Mouse (Mus musculus): Measurements from ENCODE around the gene Hopx. TPM values are rescaled to one million over a fixed set of nuclear protein-coding genes. Genes with fewer than 3 reads are reported as not detected.

The Hopx gene
- total RNA-seq (2021), result 10 to 100 TPM; 76.6 to 77.1 TPM
- long read RNA-seq, transcript Hopx-203 (2 exons, 1,217 nt), result minor isoform, 23 of 149 reads
- long read RNA-seq, transcript Hopx-201 (3 exons, 1,261 nt), result minor isoform, 5 of 149 reads
- long read RNA-seq, transcript Hopx-202 (3 exons, 1,113 nt), result major isoform, 113 of 149 reads
- long read RNA-seq, partial matches to known transcripts, result 7 of 149 reads
- long read RNA-seq, other reads (novel, unspliced or antisense), result 1 of 149 reads

DNA sequence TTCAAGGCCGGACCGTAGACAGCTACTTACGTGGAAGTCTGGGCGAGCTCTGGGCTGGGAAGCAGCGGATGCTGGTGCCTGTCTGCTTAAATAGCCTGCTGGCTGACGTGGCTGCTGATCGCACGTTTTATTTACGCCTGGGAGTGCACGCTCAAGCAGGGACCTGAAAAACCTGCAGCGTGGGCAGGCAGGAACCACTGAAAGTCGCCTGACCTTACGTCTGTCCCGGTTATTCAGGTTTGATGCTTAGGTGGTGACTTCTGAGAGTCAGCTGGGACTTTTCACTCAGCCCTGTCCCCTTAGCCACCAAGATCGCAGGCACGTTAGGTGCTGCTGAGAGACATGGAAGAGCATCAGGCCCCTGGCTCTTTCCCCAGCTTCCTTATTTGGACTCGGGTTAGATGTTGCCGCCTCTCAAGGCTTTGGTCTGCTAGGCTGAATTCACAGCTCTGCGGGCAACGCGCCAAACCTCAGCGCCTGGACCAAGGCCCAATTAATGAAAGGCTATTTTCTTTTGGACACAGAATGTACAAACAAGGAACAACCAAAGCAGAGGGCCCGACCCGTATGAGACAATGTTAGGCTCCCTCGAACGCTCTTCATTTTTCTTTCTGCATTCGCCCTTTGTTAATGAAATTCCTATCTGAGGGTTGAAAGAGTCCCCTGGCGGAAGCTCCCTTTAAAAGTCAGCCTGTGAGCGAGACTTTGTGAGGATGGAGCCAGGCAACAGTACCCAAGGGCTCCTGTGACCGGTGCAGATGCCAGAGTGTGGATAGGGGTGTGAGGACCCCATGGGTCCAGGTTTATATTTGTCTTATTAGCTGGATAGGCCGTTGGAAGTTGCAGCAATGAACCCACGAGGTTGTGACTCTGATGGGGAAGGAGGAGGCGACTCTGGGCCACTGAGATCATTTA lies at the start of gene Hopx:
Hopx (minus strand) TSS at position 305 of the 915 bp plus-strand sequence.
- peak; percentile 75 to 80 for DNase-seq (ENCODE audit: low spot score in 2 of 2)

DNA sequence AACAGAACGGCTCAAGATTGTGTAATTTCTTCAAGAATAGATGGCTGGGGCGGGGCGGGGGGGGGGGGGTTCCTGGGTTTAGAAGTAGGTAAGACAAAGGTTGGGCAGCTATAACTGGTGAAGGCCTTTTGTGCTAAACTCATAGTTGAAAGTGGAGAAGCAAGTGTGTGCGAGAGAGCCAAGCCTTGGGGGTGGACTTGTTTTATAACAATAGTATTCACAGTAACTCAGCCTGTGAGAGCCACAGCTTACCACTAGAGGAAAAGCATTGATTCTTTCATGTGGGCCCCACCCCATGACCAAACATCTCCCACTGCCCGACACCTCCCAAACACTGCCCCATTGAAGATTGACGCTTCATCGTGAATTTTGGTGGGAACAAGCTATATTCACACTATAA lies 48.7 kb upstream of the Hopx start:
- DNase-seq (ENCODE audit: low spot score in 2 of 2), result no peak

DNA sequence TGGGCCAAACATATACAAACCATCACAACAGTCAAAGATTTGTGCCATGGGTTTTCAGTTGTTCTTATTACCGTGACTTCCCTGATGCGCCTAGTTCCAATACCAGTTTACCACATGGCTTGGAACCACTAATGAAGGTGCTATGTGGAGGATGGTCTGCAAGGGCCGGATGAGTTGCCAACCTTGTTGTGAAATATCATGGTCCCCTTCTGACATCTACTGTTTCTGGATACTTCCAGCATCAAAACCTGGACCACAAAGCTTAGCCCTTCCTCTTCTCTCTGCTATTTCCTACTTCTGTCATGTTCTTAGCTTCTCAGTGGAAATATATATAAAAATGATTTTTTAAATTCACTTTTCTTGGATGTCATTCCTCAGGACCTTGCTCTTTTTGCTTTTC lies 47.6 kb upstream of the Hopx start:
- DNase-seq (ENCODE audit: low spot score in 2 of 2), result no peak

DNA sequence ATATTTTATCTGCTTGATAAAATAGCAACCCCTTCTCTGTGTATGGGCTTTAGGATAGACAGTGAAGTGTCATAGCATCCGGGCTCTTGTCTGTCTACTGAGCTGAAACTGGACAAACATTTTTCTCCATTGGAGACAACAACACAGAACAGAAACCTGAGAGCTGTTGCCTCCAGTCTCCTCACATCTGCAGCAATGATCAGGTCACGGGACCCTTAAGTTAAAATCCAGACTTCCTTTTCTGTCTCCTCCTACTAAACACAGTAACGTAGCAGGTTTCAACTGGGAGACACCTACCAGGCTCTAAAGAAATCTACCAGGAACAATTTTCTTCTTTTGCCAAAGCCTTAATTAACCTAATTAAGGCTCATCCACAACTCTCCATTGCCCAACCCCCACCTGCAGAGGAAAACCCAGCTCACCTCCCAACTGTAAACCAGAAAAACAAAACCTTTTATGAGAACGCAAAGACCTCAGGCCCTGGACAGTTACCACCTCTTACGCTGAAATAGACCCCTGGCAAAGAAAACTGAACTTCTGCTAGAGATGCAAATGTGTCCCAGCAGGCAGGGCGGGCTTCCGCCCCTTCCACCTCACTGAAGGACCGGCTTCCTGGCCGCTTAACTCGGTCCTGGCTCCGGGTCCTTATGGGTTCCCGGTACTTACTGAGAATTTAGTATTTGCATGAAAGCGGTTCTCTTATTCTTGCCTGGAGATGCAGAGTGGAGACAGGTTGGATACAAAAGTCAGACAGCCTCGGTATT lies 43.0 kb upstream of the Hopx start:
- DNase-seq (ENCODE audit: low spot score in 2 of 2), result no peak

DNA sequence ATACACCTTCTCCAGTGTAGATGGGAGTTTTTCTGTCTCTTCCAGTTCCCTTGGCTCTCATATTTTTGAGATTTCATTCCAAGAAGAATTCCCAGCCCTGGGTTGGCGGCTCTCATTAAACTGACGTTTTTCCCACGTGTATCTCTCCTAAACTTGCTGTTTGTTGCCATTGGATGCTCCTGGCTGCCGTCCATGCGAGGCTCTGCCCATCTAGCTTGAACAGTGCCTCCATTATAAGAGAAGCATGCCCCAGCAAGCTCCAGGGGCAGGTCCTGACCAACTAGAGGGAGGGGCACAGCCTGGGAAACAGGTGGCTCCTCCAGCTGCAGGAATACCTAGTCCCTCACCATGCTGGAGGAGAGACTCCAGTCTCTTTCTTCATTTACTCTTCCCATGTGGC lies 42.0 kb upstream of the Hopx start:
- peak; percentile 32 to 54 for DNase-seq (ENCODE audit: low spot score in 2 of 2)

DNA sequence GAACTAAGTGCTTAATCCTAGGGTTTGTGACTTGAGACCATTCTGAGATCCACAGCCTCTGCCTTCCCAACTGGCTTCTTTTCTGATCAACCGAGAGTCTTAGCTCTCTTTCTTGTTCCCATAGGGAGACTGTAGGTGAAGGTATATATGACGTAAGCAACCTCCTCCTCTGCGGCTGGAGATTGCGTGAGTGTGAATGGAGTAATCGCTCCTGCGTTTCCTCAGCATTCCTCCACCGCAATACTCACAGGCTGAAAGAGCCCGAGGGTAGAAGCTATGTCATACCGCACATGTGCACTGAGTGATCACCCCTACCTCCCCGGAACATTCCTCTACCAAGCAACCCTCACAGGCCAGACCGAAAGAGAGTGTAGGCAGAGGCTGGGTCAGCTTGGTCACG lies 40.6 kb upstream of the Hopx start:
- no peak for DNase-seq (ENCODE audit: low spot score in 2 of 2)

DNA sequence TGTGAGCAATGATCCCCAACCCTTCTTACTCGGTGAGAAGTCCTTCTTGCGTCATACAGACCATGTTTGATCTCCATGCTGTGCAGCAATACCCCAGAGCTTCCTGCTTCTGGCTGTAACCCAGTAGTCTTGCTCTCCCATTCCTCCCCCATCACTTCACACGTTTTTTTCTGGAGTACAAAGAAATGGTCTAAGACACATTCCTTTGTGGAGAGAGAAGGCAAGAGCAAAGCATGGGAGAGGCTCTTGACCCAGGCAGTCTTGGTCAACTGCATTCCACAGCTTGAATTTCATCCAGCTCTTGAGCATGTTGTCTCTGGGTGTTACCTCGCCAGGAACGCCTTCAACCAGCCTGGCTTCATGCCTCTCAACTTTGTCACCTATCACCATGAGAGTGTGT lies 39.9 kb upstream of the Hopx start:
- DNase-seq (ENCODE audit: low spot score in 2 of 2), result no peak

DNA sequence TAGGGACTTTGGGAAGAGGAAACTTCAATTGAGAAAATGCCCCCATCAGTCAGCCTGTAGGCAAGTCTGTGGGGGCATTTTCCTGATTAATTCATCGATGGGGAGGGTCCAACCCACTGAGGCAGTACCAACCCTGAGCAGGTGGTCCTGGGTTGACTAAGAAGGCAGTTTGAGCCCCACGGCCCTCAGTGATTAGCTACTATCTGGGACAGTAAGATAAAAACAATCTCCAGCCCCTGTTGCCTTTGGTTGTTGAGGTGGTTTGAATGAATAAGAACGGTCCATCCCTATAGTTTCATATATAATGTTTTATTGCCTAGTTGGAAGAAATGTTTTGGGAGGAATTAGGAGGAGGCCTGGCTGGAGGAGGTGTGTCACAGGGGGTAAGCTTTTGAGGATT lies 36.8 kb upstream of the Hopx start:
- no peak for DNase-seq (ENCODE audit: low spot score in 2 of 2)

DNA sequence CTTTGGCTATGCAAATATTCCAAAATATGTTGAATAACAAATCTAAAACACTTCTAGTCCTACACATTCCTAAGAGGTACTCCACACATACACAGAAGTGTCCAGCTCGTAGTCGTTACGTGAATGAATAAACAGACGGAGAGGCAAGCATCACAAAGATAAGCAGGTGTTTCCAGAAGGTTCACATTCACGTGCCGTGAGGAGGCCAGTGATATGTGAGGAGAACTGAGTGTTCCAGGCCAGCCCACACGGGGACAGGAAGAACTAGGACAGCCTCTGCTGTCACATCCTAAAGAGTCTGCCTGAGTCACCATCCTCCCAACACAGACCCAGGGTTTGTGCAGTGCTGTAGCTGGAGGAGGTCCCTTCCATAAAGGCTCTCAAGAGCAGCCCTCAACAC lies 36.2 kb upstream of the Hopx start:
- no peak for DNase-seq (ENCODE audit: low spot score in 2 of 2)

DNA sequence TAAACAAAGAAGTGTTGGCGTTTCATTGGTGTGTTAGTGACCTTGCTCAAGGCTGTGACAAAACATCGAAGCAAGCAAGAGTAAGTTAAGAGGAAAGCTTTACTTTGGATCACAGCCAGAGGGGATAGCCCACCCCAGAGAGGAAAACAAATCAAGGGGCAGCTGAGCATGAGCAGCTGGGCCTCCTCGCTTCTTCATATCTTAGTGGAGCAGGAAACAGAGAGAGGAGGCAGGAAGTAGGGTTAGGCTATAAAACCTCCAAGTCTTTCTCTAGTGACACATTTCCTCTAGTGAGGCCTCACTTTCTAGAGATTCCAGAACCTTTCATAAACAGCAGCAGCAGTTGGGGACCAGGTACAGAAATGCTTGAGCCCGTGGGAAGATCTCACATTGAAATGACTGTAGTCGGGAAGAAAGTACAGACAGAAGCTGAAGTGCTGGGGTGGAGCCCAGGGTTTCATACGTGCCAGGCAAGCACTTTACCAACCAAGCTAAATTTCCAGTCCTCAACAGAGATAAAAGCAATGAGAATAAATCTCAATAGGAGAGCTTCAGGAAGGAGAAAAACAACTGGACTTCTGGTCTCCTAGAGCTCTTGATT lies 33.2 kb upstream of the Hopx start:
- DNase-seq (ENCODE audit: low spot score in 2 of 2), result no peak

DNA sequence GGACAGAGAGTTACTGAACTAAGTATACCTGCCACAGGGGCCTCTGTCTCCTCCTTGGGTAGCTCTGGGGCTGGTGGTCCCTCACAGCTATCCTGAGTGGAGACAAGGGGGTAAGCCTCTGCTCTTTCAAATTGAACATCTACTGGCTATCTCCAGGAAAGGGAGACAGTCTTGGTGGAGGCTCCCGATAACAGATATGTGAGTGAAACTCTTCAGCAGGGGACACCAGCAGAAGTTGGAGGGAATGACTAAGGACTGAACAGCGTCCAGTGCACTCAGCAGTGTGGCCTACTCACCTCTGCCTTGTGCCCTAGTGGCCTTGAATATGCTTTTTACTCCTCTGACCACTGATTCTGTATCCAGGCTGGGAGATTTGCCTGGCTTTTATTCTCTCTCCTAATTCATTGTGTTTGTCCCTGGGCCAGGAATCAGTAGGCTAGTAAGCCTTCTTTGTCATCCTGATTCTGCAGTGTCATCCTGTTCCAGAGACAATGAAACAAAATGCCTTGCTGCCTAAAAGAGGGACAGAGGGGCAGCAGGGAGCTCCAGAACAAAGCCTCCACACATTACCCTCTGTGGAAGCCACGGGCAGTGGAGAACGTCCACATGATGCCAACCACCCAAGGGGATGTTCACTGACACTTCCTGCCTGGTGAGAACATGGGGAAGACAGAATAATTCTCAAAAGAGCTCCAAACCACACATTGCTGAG lies 31.7 kb upstream of the Hopx start:
- DNase-seq (ENCODE audit: low spot score in 2 of 2), result no peak

DNA sequence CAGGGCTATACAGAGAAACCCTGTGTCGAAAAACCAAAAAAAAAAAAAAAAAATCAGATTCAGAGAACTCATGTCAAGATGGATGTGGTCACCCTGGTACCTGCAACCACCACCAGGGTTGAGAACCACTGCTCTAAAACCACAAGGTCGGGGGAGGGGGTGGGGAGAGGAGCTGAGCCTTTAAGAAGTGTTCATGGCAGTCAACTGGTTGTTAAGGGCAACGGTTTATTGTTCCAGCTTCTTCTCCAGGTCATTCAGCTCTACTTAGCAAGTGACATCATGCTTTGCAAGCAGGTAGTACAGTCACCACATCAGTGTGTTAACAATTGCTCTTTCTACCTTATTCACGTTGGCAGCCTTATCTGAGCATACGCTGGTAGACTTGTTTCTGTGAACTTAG lies 29.7 kb upstream of the Hopx start:
- no peak for DNase-seq (ENCODE audit: low spot score in 2 of 2)

DNA sequence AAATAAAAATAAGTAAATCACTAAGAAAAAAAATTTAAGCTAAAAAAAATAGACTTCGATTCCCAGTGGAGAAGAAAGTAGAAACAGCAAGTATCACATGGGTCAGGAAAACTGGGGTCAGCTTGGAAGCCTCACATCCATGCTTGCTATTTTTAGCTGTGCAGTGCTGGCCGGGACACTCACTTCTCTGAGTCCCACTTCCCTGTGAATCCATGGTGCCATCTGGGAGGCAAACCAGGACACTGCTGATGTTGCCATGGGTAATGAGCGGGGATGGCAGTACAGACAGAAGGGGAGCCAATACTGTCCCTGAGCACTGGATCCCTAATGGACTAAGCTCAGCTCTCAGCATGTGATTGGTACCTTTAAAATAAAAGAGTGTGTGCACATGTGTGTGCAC lies 28.2 kb upstream of the Hopx start:
- DNase-seq (ENCODE audit: low spot score in 2 of 2), result no peak

DNA sequence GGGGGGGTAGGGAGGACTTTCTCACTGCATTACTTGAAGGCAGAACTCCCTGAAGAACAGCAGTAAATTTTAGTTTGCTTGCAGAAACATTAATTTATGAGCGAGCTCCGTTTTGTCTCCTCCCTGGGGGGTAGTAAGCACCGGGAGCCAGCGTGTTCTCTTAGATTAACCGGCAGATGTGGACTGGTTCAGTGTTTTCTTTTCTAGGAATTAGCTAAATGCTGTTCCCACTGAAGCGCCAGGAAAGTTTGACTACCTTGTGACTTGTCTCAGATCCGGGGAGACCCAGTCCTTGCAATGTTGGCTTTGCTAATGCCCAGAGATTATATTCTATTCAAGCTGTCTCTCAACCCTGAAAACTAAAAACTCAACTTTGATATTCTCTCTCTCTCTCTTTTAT lies 26.4 kb upstream of the Hopx start:
- no peak for DNase-seq (ENCODE audit: low spot score in 2 of 2)

DNA sequence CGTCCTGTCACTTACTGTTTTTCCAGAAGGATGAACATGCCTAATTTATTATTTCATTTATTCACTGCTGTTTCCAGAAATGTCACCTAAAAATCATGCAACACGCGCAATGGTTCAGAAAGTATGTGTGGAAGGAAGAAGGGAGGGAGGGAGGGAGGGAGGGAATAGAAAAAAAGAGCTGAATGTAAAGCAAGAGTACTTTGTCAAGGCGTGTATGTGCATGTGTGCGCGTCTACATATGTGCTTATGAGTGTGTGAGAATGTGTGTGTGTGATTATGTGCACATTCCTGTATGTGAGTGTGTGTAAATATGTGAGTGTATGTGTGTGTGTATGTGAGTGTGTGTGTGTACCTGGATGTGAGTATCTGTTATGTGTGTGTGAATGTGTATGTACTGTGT lies 25.9 kb upstream of the Hopx start:
- DNase-seq (ENCODE audit: low spot score in 2 of 2), result no peak

DNA sequence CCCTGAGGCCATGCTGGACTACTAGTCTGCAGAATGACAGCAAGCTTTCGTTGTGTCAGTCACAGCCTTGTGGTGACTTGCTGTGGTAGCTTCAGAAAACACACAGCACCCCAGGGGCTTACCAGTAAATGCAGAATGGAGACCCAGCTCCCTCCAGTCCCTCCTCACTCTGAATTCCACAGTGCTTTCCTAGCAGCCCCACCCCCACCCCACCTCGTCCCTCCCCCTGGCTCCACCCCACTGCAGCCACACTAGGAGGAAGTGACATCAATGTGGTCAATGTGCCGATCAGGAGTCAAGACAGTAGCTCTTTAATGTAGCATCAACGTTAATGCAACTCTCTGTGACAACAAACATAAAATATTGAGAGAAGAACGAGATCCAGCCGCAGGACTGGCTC lies 25.2 kb upstream of the Hopx start:
- DNase-seq (ENCODE audit: low spot score in 2 of 2), result no peak

DNA sequence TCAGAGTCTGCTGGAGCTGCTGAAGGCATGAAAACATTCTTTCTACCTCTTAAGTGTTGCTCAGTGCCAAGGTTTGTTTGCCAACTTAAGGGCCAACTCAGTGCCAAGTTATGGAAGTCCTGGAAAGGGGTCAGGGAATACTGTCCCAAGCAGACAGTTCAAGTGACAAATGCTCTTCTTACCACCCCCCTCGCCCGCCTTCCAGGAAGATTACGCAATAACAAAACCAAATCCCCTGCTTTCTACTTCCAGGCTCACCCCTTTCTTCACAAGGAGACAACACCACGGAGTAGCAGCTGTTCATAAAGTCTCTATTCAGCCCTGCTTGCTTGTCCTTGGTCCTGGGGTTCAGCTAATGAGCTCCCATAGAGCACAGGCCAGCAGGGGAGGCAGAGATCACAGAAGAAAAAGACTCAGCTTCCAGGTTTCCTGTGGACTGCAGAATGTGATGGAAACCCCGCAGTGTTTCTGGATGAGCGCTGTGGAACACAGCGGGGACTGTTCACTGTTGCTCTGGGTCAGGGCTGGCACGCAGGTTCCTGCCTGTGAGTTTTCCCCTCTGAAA lies 22.9 kb upstream of the Hopx start:
- DNase-seq (ENCODE audit: low spot score in 2 of 2), result peak; percentile 34 to 57

DNA sequence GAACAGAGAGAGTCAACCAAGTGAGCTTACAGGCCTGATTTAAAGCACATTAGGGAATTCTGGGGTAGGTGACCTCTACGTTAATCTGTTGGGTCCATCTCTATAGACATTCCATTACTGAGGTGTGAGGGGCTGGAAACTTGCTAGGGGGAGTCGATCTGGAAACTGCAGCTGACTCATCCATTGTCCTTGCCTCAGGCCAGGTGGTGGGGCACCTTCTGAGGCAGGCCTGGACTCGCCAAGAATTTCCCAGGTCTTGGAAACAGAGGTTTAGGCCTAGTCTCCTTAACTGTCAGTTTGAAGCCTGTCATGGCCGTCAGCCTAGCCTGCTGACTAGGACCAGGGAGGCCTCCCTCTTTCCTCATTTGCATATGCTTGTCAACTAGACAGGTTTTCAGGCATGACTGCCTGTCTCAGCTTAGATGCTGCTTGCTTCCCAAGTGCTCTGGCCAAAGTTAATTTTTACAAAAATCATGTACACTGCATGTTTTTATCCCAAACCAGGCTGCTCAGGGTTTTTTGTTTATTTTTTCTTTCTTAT lies 21.8 kb upstream of the Hopx start:
- DNase-seq (ENCODE audit: low spot score in 2 of 2), result no peak

DNA sequence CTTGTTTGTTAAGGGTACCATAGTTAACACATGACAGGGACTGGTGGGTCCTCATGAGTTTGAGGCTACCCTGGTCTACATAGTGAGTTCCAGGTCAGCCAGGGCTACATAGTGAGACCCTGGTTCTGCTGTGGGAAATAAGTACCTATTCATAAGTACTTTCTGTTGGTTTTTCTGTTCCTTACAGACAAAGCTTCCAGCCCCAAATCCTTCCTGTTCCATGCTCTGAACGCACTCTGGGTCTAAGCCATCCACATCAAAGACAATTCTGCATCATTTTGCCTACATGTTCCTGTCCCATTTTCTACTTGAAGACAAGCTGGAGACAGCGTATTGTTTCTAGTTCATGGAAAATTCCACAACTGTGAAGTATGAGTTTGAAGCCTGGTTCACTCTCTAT lies 20.0 kb upstream of the Hopx start:
- DNase-seq (ENCODE audit: low spot score in 2 of 2), result no peak

DNA sequence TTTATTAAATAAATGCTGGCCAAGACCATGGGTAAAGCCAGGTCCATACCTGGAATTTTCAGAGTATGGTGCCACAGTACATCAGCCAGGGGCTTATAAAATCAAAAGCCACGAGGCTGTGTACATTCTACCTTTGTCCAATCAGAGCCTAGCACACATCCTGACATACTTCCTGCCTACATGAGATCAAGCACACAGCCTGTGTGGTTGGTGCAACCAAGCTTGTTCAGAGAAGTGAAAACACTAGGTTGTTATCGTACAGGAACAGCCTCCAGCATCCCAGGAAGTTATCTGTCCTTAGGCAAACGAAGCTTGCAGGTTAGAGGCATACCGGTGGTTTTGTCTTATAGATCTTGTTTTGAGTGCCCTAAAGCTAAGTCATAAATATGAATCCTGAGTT lies 19.5 kb upstream of the Hopx start:
- DNase-seq (ENCODE audit: low spot score in 2 of 2), result no peak
